Mouse (Mus musculus) embryonic facial prominence, embryonic 13.5 days (tissue): Measurements from ENCODE around the gene Knstrn. TPM values are rescaled to one million over a fixed set of nuclear protein-coding genes. Genes with fewer than 3 reads are reported as not detected.

Experiments
- ATAC-seq: fragments of 200-750 bp; cut with Nextera tagmentation; 2 replicates; pipeline ENCODE4 v1.8.0; 2017; ENCODE audit warnings: low read depth; ENCODE audit not compliant: insufficient number of reproducible peaks, insufficient read depth, low FRiP score, low TSS enrichment
- H3K27ac ChIP-seq: fragments of 300-500 bp; sonication (generic); 2 replicates; pipeline ENCODE4 v1.5.1; 2015; ENCODE audit warnings: moderate library complexity, mild to moderate bottlenecking, inconsistent platforms
- H3K27me3 ChIP-seq: fragments of 300-500 bp; sonication (generic); 2 replicates; pipeline ENCODE4 v1.6.1; 2015; ENCODE audit warnings: mild to moderate bottlenecking, inconsistent platforms
- H3K36me3 ChIP-seq: fragments of 300-500 bp; sonication (generic); 2 replicates; pipeline ENCODE4 v1.6.1; 2015; ENCODE audit warnings: mild to moderate bottlenecking, inconsistent platforms
- H3K4me1 ChIP-seq: fragments of 300-500 bp; sonication (generic); 2 replicates; pipeline ENCODE4 v1.6.1; 2015; ENCODE audit warnings: inconsistent platforms
- H3K4me2 ChIP-seq: fragments of 300-500 bp; sonication (generic); 2 replicates; pipeline ENCODE4 v1.6.1; 2015; ENCODE audit warnings: moderate library complexity, mild to moderate bottlenecking, inconsistent platforms
- H3K4me3 ChIP-seq: fragments of 300-500 bp; sonication (generic); 2 replicates; pipeline ENCODE4 v1.5.1; 2015; ENCODE audit warnings: mild to moderate bottlenecking, inconsistent platforms
- H3K9ac ChIP-seq: fragments of 300-500 bp; sonication (generic); 2 replicates; pipeline ENCODE4 v1.6.1; 2015; ENCODE audit warnings: mild to moderate bottlenecking, inconsistent platforms
- H3K9me3 ChIP-seq: fragments of 300-500 bp; sonication (generic); 2 replicates; pipeline ENCODE4 v1.6.1; 2016; ENCODE audit warnings: inconsistent platforms
- WGBS: fragments of 180-500 bp; shearing (Covaris S2); methylation state at CpG from one replicate; pipeline ENCODE4 v1.1.7; 2015; ENCODE audit warnings: mixed read lengths; 5-methylcytosine and 5-hydroxymethylcytosine counted together
- polyA plus RNA-seq: library from polyadenylated mRNA; unstranded; fragments of >200 nt; fragmentation: Nextera tagmentation; extraction: Ambion mirVana; gene quantifications from 2 replicates; pipeline ENCODE4 v1.2.1, GENCODE M21; 2015

Gene Knstrn
- polyA plus RNA-seq, 1 experiment from 2014 or later = 115 TPM

GRCm38 (mm10) chr2:118871032-118871431, 57.2 kb downstream of the Knstrn start:
- Histone ChIP-seq H3K27me3 (no peaks in the 10 kb centered on the region), H3K9ac (no peak overlapping the region), H3K36me3 (peaks cover 67% of the 10 kb centered on the region), H3K4me2 (no peak overlapping the region), H3K27ac (no peak overlapping the region), H3K4me3 (no peak overlapping the region), H3K4me1 (no peaks in the 10 kb centered on the region), H3K9me3 (no peaks in the 10 kb centered on the region)
- ATAC-seq = no peak
- 70% methylated on average over 1 of the region's 1 CpGs for WGBS

GRCm38 (mm10) chr2:118873018-118873417, 59.2 kb downstream of the Knstrn start:
- H3K4me2 ChIP-seq = no peak overlapping the region
- no peaks in the 10 kb centered on the region for H3K4me1 ChIP-seq
- H3K4me3 ChIP-seq = no peak overlapping the region
- no peaks in the 10 kb centered on the region for H3K9me3 ChIP-seq
- 90% methylated on average over 5 of the region's 5 CpGs for WGBS
- no peak for ATAC-seq
- no peak overlapping the region for H3K27ac ChIP-seq
- peaks cover 82% of the 10 kb centered on the region for H3K36me3 ChIP-seq
- H3K9ac ChIP-seq = no peak overlapping the region
- no peaks in the 10 kb centered on the region for H3K27me3 ChIP-seq

- no peaks in the 10 kb centered on the region for H3K9me3 ChIP-seq
- H3K27me3 ChIP-seq = no peaks in the 10 kb centered on the region
- H3K4me3 ChIP-seq = no peak overlapping the region
- ATAC-seq = no peak
- no peak overlapping the region for H3K9ac ChIP-seq
- H3K36me3 ChIP-seq = peaks cover 83% of the 10 kb centered on the region
- no peak overlapping the region for H3K27ac ChIP-seq
- 86% methylated on average over 6 of the region's 6 CpGs for WGBS
- no peaks in the 10 kb centered on the region for H3K4me1 ChIP-seq
- no peak overlapping the region for H3K4me2 ChIP-seq
Observed at GRCm38 (mm10) chr2:118873890-118874430, 60.2 kb downstream of the Knstrn start.

GRCm38 (mm10) chr2:118875316-118875715, 61.5 kb downstream of the Knstrn start:
- ATAC-seq = no peak
- Histone ChIP-seq H3K9me3 (no peaks in the 10 kb centered on the region), H3K27me3 (no peaks in the 10 kb centered on the region), H3K27ac (no peak overlapping the region), H3K36me3 (peaks cover 71% of the 10 kb centered on the region), H3K4me2 (no peak overlapping the region), H3K4me3 (no peak overlapping the region), H3K9ac (no peak overlapping the region), H3K4me1 (no peaks in the 10 kb centered on the region)
- 84% methylated on average over 8 of the region's 8 CpGs for WGBS

DNA sequence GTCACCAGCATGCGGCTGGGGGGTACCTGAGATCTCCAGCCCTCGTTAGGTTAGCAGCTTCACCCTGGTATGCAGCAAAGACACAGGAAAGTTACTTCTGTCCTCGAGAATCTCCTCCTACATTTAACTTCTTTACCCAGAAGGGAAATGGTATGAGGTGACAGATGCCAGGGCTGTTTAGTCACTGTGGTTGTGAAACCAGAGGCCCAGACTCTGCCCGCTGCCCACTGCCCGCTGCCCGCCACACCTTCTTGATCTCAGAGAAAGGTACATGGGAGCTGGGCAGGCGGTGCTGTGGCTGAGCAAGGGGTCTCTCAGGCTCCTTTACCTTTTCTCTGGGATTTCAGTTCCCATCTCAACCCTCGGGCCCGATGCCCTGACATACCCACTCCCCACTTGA, 62.6 kb downstream of the Knstrn start:
- Histone ChIP-seq H3K9me3 (no peaks in the 10 kb centered on the region), H3K36me3 (peaks cover 69% of the 10 kb centered on the region), H3K27ac (no peak overlapping the region), H3K27me3 (no peaks in the 10 kb centered on the region), H3K4me3 (no peak overlapping the region), H3K4me2 (no peak overlapping the region), H3K9ac (no peak overlapping the region), H3K4me1 (no peaks in the 10 kb centered on the region)
- ATAC-seq = no peak
- 92% methylated on average over 9 of the region's 9 CpGs for WGBS

DNA sequence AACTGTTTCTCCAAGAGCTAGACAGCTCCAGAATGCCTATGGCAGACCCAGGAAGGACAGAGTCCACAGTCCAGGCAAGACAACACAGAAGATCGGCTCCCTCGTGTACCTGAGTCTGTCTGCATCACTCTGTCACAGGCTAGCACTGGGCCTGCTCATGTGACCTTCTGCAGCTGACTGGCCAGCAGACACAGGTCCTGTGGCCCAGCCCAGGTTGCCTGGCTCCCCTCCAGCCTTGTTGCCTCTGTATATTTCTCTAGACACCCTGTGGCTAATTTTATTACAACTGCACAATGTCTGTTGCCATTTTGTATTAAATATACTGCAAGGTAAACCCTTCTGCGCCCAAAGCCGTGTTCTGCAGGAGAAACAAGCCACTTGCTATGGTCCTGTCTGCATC, 67.2 kb downstream of the Knstrn start:
- Histone ChIP-seq H3K4me2 (no peak overlapping the region), H3K4me1 (no peaks in the 10 kb centered on the region), H3K9ac (no peak overlapping the region), H3K27me3 (peaks cover 20% of the 10 kb centered on the region), H3K27ac (no peak overlapping the region), H3K36me3 (peaks cover 30% of the 10 kb centered on the region), H3K9me3 (no peaks in the 10 kb centered on the region), H3K4me3 (no peak overlapping the region)
- ATAC-seq = no peak
- 82% methylated on average over 4 of the region's 4 CpGs for WGBS

GRCm38 (mm10) chr2:118881956-118882355, 68.2 kb downstream of the Knstrn start:
- no peak for ATAC-seq
- Histone ChIP-seq H3K27me3 (peaks cover 28% of the 10 kb centered on the region), H3K36me3 (peaks cover 20% of the 10 kb centered on the region)

GRCm38 (mm10) chr2:118882840-118883679, 69.3 kb downstream of the Knstrn start:
- peak overlapping the region; percentile 76 for H3K9ac ChIP-seq
- H3K4me1 ChIP-seq = peaks cover 7% of the 10 kb centered on the region; the same call in 1 of the 2 replicates
- H3K4me3 ChIP-seq = peak overlapping the region; percentile 44
- peak; percentile 66 for ATAC-seq
- H3K4me2 ChIP-seq = peak overlapping the region; percentile 82
- WGBS = 2% methylated on average over 32 of the region's 32 CpGs
- peaks cover 10% of the 10 kb centered on the region for H3K36me3 ChIP-seq
- no peaks in the 10 kb centered on the region for H3K9me3 ChIP-seq
- H3K27ac ChIP-seq = no peak overlapping the region
- H3K27me3 ChIP-seq = peaks cover 36% of the 10 kb centered on the region

More at GRCm38 (mm10) chr2:118881956-118882355, 68.2 kb downstream of the Knstrn start:
- 81% methylated on average over 5 of the region's 5 CpGs for whole genome bisulfite sequencing
- no peaks in the 10 kb centered on the region for H3K9me3 ChIP-seq
- H3K4me3 ChIP-seq = no peak overlapping the region
- no peak overlapping the region for H3K4me2 ChIP-seq
- no peak overlapping the region for H3K9ac ChIP-seq
- no peaks in the 10 kb centered on the region for H3K4me1 ChIP-seq
- H3K27ac ChIP-seq = no peak overlapping the region

- Histone ChIP-seq H3K36me3 (no peaks in the 10 kb centered on the region), H3K27me3 (peaks cover 51% of the 10 kb centered on the region), H3K9ac (no peak overlapping the region), H3K4me2 (peak overlapping the region; percentile 22), H3K4me3 (no peak overlapping the region), H3K4me1 (peaks cover 8% of the 10 kb centered on the region; the same call in 1 of the 2 replicates), H3K27ac (no peak overlapping the region), H3K9me3 (no peaks in the 10 kb centered on the region)
- 62% methylated on average over 13 of the region's 13 CpGs for WGBS
- no peak for ATAC-seq
Observed at GRCm38 (mm10) chr2:118887440-118887839, 73.6 kb downstream of the Knstrn start.

DNA sequence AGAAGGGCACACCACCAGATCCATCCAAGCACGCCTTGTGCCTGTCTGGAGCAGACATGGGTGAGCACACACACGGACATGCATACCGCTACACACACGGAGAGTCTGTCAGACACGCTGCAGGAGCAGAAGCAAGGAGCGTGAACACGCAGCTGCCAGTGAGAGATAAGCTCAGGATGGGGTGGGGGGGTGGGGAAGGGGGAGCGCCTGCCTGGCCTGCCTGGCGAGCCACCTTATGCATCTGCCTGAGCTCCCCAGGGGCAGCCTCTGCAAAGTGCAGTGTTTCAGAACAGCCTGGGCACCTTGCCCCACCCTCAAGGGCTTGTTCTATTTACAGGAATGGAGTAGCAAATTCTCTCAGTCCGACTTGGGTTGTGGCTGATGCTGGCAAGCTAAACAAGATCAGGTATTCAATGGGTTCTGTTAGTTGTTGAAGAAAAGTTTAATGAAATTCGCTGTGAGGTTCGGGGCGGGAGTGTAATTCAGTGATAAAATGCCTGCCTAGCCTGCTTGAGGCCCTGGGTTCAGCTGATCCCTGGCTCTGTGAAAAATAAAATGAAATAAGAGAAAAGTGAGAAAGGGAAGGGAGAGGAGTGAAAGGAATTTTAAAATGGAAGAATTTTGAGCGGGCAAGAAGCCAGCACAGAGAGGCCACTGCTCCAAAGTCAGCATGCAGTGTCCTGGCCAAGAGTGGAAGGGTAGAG, 74.2 kb downstream of the Knstrn start:
- Histone ChIP-seq H3K36me3 (no peaks in the 10 kb centered on the region), H3K27ac (no peak overlapping the region), H3K4me1 (peaks cover 8% of the 10 kb centered on the region; the same call in 1 of the 2 replicates), H3K4me3 (no peak overlapping the region), H3K9ac (no peak overlapping the region), H3K9me3 (no peaks in the 10 kb centered on the region), H3K4me2 (peak overlapping the region; percentile 22), H3K27me3 (peaks cover 56% of the 10 kb centered on the region)
- WGBS = 26% methylated on average over 13 of the region's 14 CpGs
- no peak for ATAC-seq

GRCm38 (mm10) chr2:118891173-118891572, 77.4 kb downstream of the Knstrn start:
- H3K9me3 ChIP-seq = no peaks in the 10 kb centered on the region
- ATAC-seq = no peak
- H3K9ac ChIP-seq = no peak overlapping the region
- no peak overlapping the region for H3K4me3 ChIP-seq
- H3K36me3 ChIP-seq = no peaks in the 10 kb centered on the region
- no peak overlapping the region for H3K27ac ChIP-seq
- 80% methylated on average over 4 of the region's 4 CpGs for WGBS
- H3K4me1 ChIP-seq = peaks cover 16% of the 10 kb centered on the region
- H3K27me3 ChIP-seq = peaks cover 65% of the 10 kb centered on the region
- H3K4me2 ChIP-seq = no peak overlapping the region
